Mouse (Mus musculus): ENCODE results near the gene Asgr1.
A peak's percentile ranks its signal among the peaks of the same experiment; 100 is the strongest.
"Not testable (repeated sequence)": the region's sequence is repeated elsewhere in the genome, so short reads cannot be mapped to it uniquely, and the experiment has no call there.

Asgr1 gene

GRCm38 (mm10) chr11:70053898-70054570 is at the start of gene Asgr1:
Gene Asgr1, plus strand, starts transcription at chr11:70054085.
- DNase-seq (ENCODE audit: low spot score in 2 of 2): no peak

- no peak for DNase-seq (ENCODE audit: low spot score in 2 of 2)
These were observed 48.4 kb upstream of the Asgr1 start for GRCm38 (mm10) chr11:70005521-70005920.

DNA sequence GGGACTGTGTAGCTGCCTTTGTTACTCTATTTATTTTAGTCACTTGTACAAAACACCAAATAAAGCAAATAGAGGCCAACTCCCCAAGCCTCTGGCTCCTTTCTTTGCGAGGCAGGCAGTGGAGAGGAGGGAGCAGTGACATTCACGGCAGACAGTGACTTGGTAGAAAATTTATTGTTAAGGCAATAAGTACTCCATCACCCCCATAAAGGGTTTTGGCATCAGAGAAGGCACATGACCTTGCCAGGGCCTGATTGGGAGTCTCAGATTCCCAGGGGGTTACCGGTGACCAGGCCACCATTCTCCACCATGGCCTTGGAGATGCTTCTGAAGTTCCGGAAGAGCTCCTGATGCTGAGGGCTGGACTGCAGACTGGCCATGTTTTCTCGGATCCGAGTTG is 43.9 kb upstream of the Asgr1 start:
- DNase-seq (ENCODE audit: low spot score in 2 of 2): no peak

- DNase-seq (ENCODE audit: low spot score in 2 of 2): no peak
These were observed 43.3 kb upstream of the Asgr1 start for GRCm38 (mm10) chr11:70010548-70010947.

- DNase-seq (ENCODE audit: low spot score in 2 of 2): no peak
These were observed 42.9 kb upstream of the Asgr1 start for GRCm38 (mm10) chr11:70010961-70011360.

- DNase-seq (ENCODE audit: low spot score in 2 of 2): no peak
These were observed 41.0 kb upstream of the Asgr1 start for GRCm38 (mm10) chr11:70012931-70013330.

GRCm38 (mm10) chr11:70013408-70013807 is 40.5 kb upstream of the Asgr1 start:
- DNase-seq (ENCODE audit: low spot score in 2 of 2): no peak

DNA sequence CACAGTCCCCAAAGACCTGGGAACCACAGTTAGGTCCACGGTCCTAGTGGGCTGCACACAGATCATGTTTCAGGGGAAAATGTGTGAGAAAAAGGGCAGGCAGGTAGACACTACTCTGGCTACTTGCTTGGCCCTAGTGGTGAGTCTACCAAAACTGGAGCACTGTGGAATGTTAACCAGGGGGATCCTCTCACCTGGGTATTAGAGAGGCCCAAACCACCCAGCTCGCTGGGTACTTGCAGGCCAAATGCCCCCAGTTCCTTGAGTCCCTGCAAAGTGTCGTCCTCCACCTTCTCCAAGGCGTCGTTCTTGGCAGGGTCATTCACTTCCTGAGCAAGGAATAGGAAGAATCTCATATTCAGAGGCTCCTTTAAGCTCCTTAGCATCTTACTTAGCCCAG is 39.8 kb upstream of the Asgr1 start:
- no peak for DNase-seq (ENCODE audit: low spot score in 2 of 2)

- peak; percentile 64 to 76 for DNase-seq (ENCODE audit: low spot score in 2 of 2)
These were observed 38.9 kb upstream of the Asgr1 start, which contains the start of gene Acadvl for GRCm38 (mm10) chr11:70014880-70015558. Gene Acadvl, minus strand, starts transcription at chr11:70015411.

GRCm38 (mm10) chr11:70015677-70016076 is 38.2 kb upstream of the Asgr1 start:
- no peak for DNase-seq (ENCODE audit: low spot score in 2 of 2)

DNA sequence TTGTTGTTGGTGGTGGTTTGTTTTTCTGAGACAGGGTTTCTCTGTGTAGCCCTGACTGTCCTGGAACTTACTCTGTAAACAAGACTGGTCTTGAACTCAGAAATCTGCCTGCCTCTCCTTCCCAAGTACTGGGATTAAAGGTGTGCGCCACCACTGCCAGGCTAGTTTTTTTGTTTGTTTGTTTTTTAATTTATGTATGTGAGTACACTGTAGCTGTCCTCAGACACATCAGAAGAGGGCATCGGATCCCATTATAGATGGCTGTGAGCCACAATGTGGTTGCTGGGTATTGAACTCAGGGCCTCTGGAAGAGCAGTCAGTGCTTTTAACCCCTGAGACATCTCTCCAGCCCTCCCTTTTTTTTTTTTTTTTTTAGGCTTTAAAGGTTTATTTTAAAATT is 37.7 kb upstream of the Asgr1 start:
- DNase-seq (ENCODE audit: low spot score in 2 of 2): not testable (repeated sequence)

GRCm38 (mm10) chr11:70016669-70017068 is 37.2 kb upstream of the Asgr1 start, which contains the start of gene Dlg4:
Gene Dlg4, plus strand, starts transcription at chr11:70016942.
- DNase-seq (ENCODE audit: low spot score in 2 of 2): no peak

GRCm38 (mm10) chr11:70017199-70017767 is 36.6 kb upstream of the Asgr1 start:
- no peak for DNase-seq (ENCODE audit: low spot score in 2 of 2)

- DNase-seq (ENCODE audit: low spot score in 2 of 2): peak in 1 of 2 experiments; percentile 48
These were observed 35.5 kb upstream of the Asgr1 start for GRCm38 (mm10) chr11:70018131-70018990.

- no peak for DNase-seq (ENCODE audit: low spot score in 2 of 2)
These were observed 34.3 kb upstream of the Asgr1 start for GRCm38 (mm10) chr11:70019495-70020021.

DNA sequence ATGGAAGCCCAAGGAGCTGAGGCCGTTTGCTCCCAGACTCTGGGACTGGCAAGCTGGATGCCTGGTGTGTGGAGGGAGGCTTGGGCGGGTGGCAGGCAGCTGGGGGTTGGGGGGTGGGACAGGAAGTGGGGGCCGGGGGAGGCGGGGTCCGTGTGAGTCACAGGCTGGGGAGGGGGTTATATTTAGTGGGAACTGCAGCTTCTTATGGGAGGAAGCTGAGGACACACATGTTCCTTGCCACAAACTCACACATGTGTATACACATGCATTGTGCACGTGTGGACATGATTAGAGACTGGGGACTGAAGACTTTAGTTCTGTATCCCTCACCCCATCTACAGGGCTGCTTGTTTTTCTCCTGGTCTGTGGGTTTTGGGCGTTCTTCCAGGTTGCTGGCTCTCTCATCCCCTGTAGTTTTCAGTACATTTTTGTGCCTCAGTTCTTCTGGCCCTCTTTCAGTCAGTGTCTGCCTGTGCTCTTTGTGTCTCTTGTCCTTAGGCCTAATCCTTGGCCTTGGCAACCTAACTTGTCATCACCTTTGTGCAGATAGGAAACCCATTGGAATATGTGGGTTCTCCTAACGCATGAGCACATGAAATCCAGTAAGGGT is 33.8 kb upstream of the Asgr1 start:
- no peak for DNase-seq (ENCODE audit: low spot score in 2 of 2)

DNA sequence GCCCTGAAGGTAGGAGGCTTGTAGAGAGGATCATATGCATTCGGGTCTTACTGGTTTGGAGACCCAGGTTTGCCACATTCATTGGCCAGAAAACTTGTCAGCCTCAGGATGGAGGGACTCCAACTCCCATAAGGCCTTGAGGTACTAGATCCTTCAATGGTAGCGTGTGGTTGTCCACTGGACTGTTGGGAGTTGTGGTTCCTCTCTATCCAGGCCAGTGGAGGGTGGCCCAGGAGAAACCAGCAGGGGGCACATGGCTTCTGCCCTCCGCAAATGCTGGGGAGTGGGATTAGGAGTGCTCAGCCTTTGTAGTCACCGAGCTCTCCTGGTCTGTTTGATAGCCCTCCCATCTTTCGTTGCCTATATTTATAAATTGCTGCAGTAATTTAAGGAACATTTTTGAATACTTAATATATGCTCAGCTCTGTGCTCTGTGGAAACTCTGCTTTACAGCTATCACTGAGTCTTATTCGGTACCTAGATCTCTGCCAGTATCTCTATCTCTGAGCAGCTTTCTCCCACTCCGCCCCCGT is 33.1 kb upstream of the Asgr1 start:
- DNase-seq (ENCODE audit: low spot score in 2 of 2): peak; percentile 46 to 54

DNA sequence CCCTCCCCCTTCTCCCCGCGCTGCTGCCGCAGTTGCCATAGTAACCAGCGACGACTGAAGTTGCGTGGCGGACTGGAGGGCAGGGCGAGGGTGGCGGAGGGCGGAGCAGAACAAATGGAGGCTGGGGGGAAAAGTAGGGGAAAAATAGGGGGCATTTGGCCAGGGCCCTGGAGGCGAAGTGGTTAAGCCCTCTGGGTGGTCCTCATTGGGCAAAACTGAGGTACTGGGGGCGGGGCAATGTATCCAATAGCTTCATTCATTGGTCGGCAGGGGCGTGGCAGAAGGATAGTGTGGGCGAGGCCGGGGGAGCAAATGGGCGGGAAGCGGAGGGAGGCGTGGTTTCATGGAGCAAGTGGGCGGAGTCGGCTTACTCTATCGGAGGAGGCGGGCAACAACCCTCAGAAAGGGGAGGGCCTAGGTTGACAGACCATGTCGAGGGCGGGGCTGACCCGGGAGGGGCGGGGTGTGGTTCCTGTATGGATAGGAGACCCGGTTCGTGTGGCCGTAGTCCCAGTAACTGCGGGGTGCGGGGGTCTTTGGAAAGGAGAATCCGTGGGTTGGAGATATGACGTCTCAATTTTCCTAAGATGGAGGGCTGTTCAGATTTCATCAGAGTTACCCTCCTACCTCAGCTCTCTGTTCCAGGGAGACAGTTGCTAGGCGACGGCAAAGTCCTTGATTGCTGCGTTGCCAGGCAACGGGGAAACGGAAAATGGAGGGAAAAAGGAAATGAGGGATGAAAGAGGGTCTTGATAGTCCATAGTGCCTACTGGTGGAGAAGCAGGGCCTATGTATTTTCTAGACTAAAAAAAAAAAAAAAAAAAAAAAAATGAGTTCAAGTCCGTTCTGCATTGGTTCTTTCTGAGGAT is 32.4 kb upstream of the Asgr1 start:
- DNase-seq (ENCODE audit: low spot score in 2 of 2): peak; percentile 88 to 93

GRCm38 (mm10) chr11:70023481-70024150 is 30.3 kb upstream of the Asgr1 start:
- DNase-seq (ENCODE audit: low spot score in 2 of 2): no peak

- DNase-seq (ENCODE audit: low spot score in 2 of 2): no peak
These were observed 29.8 kb upstream of the Asgr1 start for GRCm38 (mm10) chr11:70024151-70024514.

All from frontal cortex, postnatal 25 days (tissue).